Mouse (Mus musculus) 3T3-L1 (cell line): ENCODE measurements around the gene 4930469K13Rik.

Experiments
- DNase-seq: peaks from one replicate; pipeline ENCODE4 v3.0.0-alpha.2; 2015; ENCODE audit warnings: low read depth, low spot score

4930469K13Rik gene

DNA sequence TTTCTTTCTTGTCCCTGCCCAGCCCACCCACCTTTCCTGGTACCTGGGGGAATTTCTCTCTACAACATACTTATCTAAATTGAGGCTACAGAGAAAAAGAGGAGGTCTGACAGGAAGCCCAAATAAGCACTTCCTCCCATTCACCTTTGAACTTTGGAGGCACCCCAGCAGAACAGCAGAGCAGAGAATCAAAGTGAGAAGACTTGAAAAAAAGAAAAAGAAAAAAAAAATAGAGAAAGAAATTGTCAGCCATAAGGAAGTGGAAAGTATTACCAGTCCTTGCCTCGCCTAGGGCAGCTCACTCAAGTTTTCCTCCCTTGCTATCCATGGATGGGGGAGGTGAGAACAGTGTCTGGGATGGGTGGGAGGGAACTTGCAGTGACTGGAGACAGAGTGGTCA lies 55.5 kb downstream of the 4930469K13Rik start:
- DNase-seq, result no peak

DNA sequence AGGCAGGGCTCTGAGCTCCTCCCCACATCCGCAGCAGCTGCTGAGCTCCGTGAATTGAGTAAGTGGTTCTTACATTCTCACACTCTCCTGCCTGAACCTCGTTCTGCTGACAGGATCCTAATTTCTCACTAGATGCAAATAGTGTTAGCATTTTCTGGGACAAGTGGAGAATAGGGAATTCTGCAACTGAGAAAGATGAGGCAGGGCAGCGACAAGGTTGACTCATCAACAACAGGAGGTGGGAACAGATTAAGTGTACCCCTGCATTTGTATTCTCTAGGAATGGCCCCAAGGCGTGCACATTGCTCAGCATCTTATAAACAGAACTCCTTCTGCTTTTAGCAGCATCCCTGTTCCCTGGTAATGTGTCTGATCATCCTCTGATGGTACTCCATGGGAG lies 58.3 kb downstream of the 4930469K13Rik start:
- DNase-seq, result no peak

- no peak for DNase-seq
Measured at GRCm38 (mm10) chr11:34035909-34036658, 62.3 kb downstream of the 4930469K13Rik start.

GRCm38 (mm10) chr11:34034794-34035193 lies 63.6 kb downstream of the 4930469K13Rik start:
- DNase-seq, result no peak

DNA sequence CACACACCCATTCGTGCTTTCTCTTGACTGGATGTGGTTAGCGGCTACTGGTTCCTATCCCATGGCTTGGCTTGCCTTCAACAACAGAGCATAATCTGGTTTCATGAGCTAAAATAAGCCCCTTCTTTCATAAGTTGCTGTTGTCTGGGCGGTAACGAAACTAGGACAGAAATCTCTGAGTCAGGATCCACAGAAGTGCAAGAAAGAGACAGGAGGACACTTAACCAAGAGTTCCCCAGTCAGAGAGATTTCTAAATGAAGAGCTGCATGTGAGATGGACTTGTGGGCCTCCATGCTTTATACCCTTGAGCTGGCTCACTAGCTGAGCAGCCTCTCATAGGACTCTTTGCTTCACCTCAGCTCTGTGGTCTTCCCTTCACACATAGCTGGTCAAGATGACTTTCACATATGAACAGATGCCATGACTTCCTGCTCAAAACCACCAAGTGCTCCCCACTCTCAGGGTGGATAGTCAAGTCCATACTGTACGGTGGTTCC lies 64.3 kb downstream of the 4930469K13Rik start:
- DNase-seq, result no peak

- DNase-seq, result no peak
Measured at GRCm38 (mm10) chr11:34031015-34031805, 67.1 kb downstream of the 4930469K13Rik start.

DNA sequence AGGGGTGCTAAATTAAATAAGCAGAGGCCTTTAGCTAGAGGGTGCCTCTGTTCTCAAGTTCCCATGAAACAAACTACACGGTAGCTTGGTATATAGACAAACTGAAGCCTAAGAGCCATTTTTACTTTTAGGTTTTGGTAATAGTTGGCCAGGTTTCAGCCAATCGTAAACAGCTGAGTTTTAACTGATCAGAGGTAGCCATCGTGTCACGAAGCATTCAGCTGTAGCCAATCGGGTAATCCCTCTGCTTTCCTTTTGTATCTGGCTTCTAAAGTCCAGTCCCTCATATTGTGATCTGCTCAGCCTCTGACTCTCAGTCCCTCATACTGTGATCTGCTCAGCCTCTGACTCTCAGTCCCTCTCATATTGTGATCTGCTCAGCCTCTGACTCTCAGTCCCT lies 68.7 kb downstream of the 4930469K13Rik start:
- DNase-seq, result no peak

DNA sequence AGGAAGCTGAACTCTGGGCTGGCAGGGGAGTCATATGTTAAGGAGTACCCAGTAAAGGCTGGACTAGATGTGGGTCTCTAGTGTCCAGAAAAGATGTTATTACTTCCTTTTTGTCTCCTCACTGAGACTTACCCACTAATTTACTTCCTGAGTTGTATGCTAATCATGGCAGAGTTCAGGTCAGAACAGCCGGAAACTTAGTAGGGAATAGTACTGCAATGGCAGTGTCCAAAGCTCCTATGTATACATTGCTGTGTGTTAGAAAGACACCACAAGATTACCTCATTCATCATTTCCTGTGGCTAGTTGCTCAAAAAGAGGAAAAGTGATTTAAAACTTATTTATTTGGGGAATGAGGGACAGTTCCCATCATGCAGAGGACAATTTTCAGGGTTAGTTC lies 73.3 kb downstream of the 4930469K13Rik start:
- no peak for DNase-seq

DNA sequence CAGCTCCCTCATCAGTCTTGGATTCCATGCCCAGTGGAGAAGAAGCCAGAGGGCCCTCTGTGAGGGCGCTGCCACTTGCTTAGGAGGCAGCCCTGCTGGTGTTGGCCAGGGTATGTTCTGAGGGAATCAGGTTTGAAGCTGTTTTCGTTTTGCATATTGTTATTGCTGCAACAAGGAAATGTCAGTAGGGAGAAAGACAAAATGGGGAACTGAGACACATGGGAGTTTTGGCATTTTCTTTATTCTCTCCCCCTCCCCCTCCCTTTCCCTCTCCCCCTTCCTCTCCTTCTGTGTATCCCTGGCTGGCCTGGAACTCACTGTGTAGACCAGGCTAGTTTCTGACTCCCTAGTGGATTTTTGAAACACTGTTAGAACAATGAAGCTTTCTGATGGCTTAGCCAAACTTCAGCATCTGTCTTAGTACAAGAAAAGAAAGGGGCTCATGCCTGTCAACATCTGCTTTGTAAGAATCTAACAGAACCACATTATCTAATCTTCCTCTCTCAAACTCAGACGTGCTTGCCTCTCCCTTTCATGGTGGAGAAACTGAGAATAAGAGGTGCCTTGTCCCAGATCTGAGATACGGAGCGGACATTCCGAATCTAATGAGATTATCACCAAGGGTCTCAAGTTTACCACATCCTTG lies 86.2 kb downstream of the 4930469K13Rik start:
- no peak for DNase-seq

GRCm38 (mm10) chr11:34010859-34011172 lies 87.5 kb downstream of the 4930469K13Rik start:
- DNase-seq, result no peak

- DNase-seq, result no peak
Measured at GRCm38 (mm10) chr11:34010133-34010858, 88.1 kb downstream of the 4930469K13Rik start.

GRCm38 (mm10) chr11:34009316-34010087 lies 88.9 kb downstream of the 4930469K13Rik start:
- no peak for DNase-seq

GRCm38 (mm10) chr11:34008702-34009101 lies 89.7 kb downstream of the 4930469K13Rik start:
- DNase-seq, result peak; percentile 7

- DNase-seq, result no peak
Measured at GRCm38 (mm10) chr11:34008214-34008613, 90.1 kb downstream of the 4930469K13Rik start.

DNA sequence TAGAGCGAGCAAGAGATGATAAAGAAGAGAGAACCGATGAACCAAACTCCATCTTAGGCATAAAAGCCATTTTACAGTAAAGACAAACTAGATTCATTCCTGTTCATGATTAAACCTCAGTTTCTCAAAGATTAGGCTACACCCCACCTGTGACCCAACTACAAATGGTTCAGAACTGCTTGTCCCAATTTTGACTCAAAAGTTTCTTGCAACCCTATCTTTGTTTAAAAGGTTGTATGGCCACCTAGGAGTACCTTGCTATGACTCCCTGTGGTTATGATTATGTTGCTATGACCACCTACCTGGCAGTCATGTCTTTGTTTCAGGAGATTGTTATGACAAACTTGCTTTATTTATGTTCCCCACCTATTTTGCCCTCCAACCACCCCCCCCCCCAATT lies 90.7 kb downstream of the 4930469K13Rik start:
- no peak for DNase-seq

- DNase-seq, result no peak
Measured at GRCm38 (mm10) chr11:34002593-34002965, 95.8 kb downstream of the 4930469K13Rik start.

DNA sequence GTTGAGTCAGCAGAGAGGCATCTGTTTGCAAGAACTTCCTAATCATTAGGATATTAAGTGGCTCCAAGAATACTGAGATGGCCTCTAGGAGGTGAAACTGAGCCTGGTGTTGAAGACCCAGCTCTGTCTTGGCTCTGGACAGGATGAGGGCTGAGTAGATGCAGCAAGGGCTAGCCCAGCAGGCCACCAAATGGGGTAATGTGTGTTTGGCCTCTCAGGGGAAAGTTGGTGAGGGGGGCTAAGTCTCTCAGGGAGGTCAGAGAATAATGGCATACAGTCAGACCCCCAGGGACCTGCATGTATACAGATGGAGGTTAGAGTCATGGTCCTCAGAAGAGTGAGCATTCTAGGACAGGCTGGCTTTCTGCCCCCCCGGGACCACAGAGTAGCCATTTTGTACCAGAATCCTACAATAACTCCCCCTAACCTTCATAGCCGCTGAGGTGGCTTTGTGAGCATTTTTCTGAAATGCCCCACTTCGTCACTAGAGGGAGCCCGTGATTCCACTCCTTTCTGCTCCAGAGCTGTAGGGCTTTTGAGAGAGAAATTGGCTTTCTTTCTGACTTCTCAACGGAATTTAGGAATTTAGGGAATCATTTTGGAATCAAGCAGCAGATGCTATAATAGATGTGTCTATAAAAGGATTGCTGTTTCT lies 96.3 kb downstream of the 4930469K13Rik start:
- peak; percentile 52 for DNase-seq

DNA sequence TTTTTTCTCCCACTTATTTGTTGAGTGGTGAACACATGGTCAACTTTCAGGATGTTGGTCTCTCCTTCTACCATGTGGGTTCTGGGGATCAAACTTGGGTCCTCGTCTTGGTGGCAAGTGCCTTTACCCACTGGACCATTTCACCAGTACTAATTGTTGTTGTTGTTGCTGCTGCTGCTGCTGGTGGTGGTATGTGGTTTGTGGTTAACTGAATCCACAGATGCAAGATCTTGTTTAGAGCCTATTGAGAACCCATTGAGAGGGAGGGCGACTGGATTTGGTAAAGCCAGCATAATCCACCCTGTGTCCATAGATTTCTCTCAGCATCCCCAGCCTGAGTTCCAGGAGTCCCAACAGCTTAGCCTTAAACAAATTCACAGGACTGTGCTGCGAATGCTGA lies 97.9 kb downstream of the 4930469K13Rik start:
- DNase-seq, result no peak

- DNase-seq, result no peak
Measured at GRCm38 (mm10) chr11:33998244-33998643, 100.1 kb downstream of the 4930469K13Rik start.

DNA sequence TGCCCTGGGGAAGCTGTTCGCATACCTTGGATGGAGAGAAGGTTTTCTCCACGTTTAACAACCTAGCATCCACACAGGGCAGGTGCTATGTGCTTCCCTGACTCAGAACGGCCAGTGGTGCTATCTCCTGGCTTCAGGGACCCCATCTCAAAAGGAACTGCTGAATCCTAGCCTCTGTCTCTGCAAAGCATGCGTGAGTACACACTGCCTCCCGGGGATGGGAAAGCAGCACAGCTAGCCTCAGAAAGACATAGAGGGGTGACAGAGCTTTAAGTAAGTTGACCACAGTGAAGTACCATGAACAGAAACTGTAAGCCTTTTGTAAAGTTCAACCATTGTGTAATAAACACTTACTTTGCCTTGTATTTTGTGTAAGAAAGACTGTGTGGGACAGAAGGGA lies 104.9 kb downstream of the 4930469K13Rik start:
- no peak for DNase-seq

GRCm38 (mm10) chr11:33992938-33993337 lies 105.4 kb downstream of the 4930469K13Rik start, which contains the start of gene Kcnip1:
Kcnip1 (minus strand) TSS chr11:33993152.
- DNase-seq, result no peak
